Mouse (Mus musculus) CH12.LX (cell line): ENCODE measurements around the gene Sf3b1.

Experiments used
- CTCF ChIP-seq, 2 experiments: IDR thresholded peaks in 1 of 2; conservative IDR thresholded peaks in 1 of 2; 2 replicates each; pipeline ENCODE4 v1.5.1; 2011 to 2012; ENCODE audit warnings: low read depth in 2 of 2, low read length in 2 of 2, improper control_type of control experiment in 1 of 2, inconsistent platforms in 1 of 2, mild to moderate bottlenecking in 1 of 2, moderate library complexity in 1 of 2
- ETS1 ChIP-seq: conservative IDR thresholded peaks from 2 replicates; pipeline ENCODE4 v1.6.1; 2012; ENCODE audit warnings: low read depth, mild to moderate bottlenecking, inconsistent platforms, low read length, improper control_type of control experiment, moderate library complexity
- HCFC1 ChIP-seq: IDR thresholded peaks from 2 replicates; pipeline ENCODE4 v1.6.1; 2012; ENCODE audit warnings: low read depth, mild to moderate bottlenecking, inconsistent platforms, low read length, improper control_type of control experiment
- MXI1 ChIP-seq: IDR thresholded peaks from 2 replicates; pipeline ENCODE4 v1.6.1; 2011; ENCODE audit warnings: mild to moderate bottlenecking, low read depth, low read length, improper control_type of control experiment
- MYC ChIP-seq: IDR thresholded peaks from 2 replicates; pipeline ENCODE4 v1.6.1; 2011; ENCODE audit warnings: low read depth, mild to moderate bottlenecking, improper control_type of control experiment, low read length
- NELFE ChIP-seq: IDR thresholded peaks from 2 replicates; pipeline ENCODE4 v1.6.1; 2011; ENCODE audit warnings: low read depth, low read length, improper control_type of control experiment
- POLR2A ChIP-seq: IDR thresholded peaks from 2 replicates; pipeline ENCODE4 v1.6.1; 2011; ENCODE audit warnings: low read depth, mild to moderate bottlenecking, improper control_type of control experiment, low read length
- TCF12 ChIP-seq: IDR thresholded peaks from 2 replicates; pipeline ENCODE4 v1.6.1; 2014; ENCODE audit warnings: low read depth, mild to moderate bottlenecking, inconsistent platforms, low read length, improper control_type of control experiment
- UBTF ChIP-seq: IDR thresholded peaks from 2 replicates; pipeline ENCODE4 v1.6.1; 2012; ENCODE audit warnings: low read depth, mild to moderate bottlenecking, inconsistent platforms, low read length, improper control_type of control experiment, moderate library complexity
- USF1 ChIP-seq: IDR thresholded peaks from 2 replicates; pipeline ENCODE4 v1.6.1; 2014; ENCODE audit warnings: low read depth, mild to moderate bottlenecking, inconsistent platforms, low read length, improper control_type of control experiment
- ZMIZ1 ChIP-seq: IDR thresholded peaks from 2 replicates; pipeline ENCODE4 v1.6.1; 2012; ENCODE audit warnings: low read depth, mild to moderate bottlenecking, inconsistent platforms, low read length, improper control_type of control experiment

GRCm38 (mm10) chr1:55042246-55042645, 15.0 kb upstream of the Sf3b1 start:
- TF ChIP-seq ETS1 (no peak), CTCF (conservative IDR thresholded peaks at IDR 0.05 in 1 of 2, IDR thresholded peaks at IDR 0.05 in 1 of 2; ENCODE audit: low read depth in 2 of 2, low read length in 2 of 2) (peak in 1 of 2 experiments; percentile 51; a peak in 2 of 4 replicates), TCF12 (no peak), POLR2A (no peak), ZMIZ1 (no peak), MXI1 (no peak), UBTF (no peak), MYC (no peak), HCFC1 (no peak), NELFE (no peak), USF1 (no peak)
